Mouse (Mus musculus) CH12.LX (cell line): ENCODE data around the gene Flot1.

ENCODE experiments used
- CTCF ChIP-seq, 2 experiments: IDR thresholded peaks in 1 of 2; conservative IDR thresholded peaks in 1 of 2; 2 replicates each; pipeline ENCODE4 v1.5.1; 2011 to 2012; ENCODE audit warnings: low read depth in 2 of 2, low read length in 2 of 2, improper control_type of control experiment in 1 of 2, inconsistent platforms in 1 of 2, mild to moderate bottlenecking in 1 of 2, moderate library complexity in 1 of 2
- ELF1 ChIP-seq: IDR thresholded peaks from 2 replicates; pipeline ENCODE4 v1.6.1; 2014; ENCODE audit warnings: low read depth, mild to moderate bottlenecking, inconsistent platforms, low read length, improper control_type of control experiment
- EP300 ChIP-seq: IDR thresholded peaks from 2 replicates; pipeline ENCODE4 v1.6.1; 2011; ENCODE audit warnings: low read length, improper control_type of control experiment
- MAFK ChIP-seq: IDR thresholded peaks from 2 replicates; pipeline ENCODE4 v1.6.1; 2011; ENCODE audit warnings: low read length, improper control_type of control experiment; ENCODE audit not compliant: insufficient replicate concordance
- NELFE ChIP-seq: IDR thresholded peaks from 2 replicates; pipeline ENCODE4 v1.6.1; 2011; ENCODE audit warnings: low read depth, low read length, improper control_type of control experiment
- POLR2A ChIP-seq: IDR thresholded peaks from 2 replicates; pipeline ENCODE4 v1.6.1; 2011; ENCODE audit warnings: low read depth, mild to moderate bottlenecking, improper control_type of control experiment, low read length
- RAD21 ChIP-seq: IDR thresholded peaks from 2 replicates; pipeline ENCODE4 v1.6.1; 2011; ENCODE audit warnings: low read depth, mild to moderate bottlenecking, low read length, improper control_type of control experiment, moderate library complexity
- RCOR1 ChIP-seq: conservative IDR thresholded peaks from 2 replicates; pipeline ENCODE4 v1.6.1; 2012; ENCODE audit warnings: low read depth, mild to moderate bottlenecking, inconsistent platforms, low read length, improper control_type of control experiment
- SMC3 ChIP-seq: IDR thresholded peaks from 2 replicates; pipeline ENCODE4 v1.6.1; 2011; ENCODE audit warnings: low read depth, low read length, improper control_type of control experiment
- TBP ChIP-seq: conservative IDR thresholded peaks from 2 replicates; pipeline ENCODE4 v1.6.1; 2011; ENCODE audit warnings: low read depth, low read length, improper control_type of control experiment
- ZC3H11A ChIP-seq: IDR thresholded peaks from 2 replicates; pipeline ENCODE4 v1.6.1; 2012; ENCODE audit warnings: low read depth, mild to moderate bottlenecking, inconsistent platforms, low read length, improper control_type of control experiment
- ZMIZ1 ChIP-seq: IDR thresholded peaks from 2 replicates; pipeline ENCODE4 v1.6.1; 2012; ENCODE audit warnings: low read depth, mild to moderate bottlenecking, inconsistent platforms, low read length, improper control_type of control experiment

- TF ChIP-seq CTCF (conservative IDR thresholded peaks at IDR 0.05 in 1 of 2, IDR thresholded peaks at IDR 0.05 in 1 of 2; ENCODE audit: low read depth in 2 of 2, low read length in 2 of 2) (no peak), POLR2A (no peak), RCOR1 (no peak), RAD21 (no peak), EP300 (no peak), SMC3 (no peak), MAFK (no peak), ZMIZ1 (no peak), TBP (no peak), ZC3H11A (no peak), ELF1 (no peak), NELFE (no peak)
These were observed 10.3 kb upstream of the Flot1 start for GRCm38 (mm10) chr17:35812736-35813135.
